16 mouse cellular contexts compared by ENCODE assay signal in genomic region chr4:43726228-43726993, GRCm38 (mm10). TPM values are rescaled to one million over a fixed set of nuclear protein-coding genes. Genes with fewer than 3 reads are reported as not detected.
DNase-seq lines count a peak whose midpoint lies in the region; ATAC-seq and TF ChIP-seq lines count a peak whose summit lies in the region.
"Had no signal": no experiment of that assay in that cellular context is flagged by ENCODE, and none has a peak within 500 bp of the region (broad histone marks: within the 10 kb centered on the region; RNA-seq: fewer than 3 reads in every experiment).

No protein-coding gene starts in this region.

- peak; percentile 23; the same call in 1 of the 2 replicates for ATAC-seq in intestine, embryonic 16.5 days
- no peak for ATAC-seq in stomach, postnatal 0 days (ENCODE audit: low FRiP score, low TSS enrichment)
- ATAC-seq: CD4-positive, CD25-positive, alpha-beta regulatory T cell, adult 4 months; hindbrain, embryonic 16.5 days had no signal

- H3K27me3 ChIP-seq in heart, embryonic 10.5 days (ENCODE audit: insufficient read depth, poor library complexity, severe bottlenecking) = no peaks in the 10 kb centered on the region
- no peaks in the 10 kb centered on the region for H3K27me3 ChIP-seq in intestine, embryonic 16.5 days (replicated peaks; ENCODE audit: control insufficient read depth, insufficient read depth, low read length)
- H3K27me3 ChIP-seq in stomach, postnatal 0 days (ENCODE audit: control insufficient read depth, insufficient read depth, low read length) = no peaks in the 10 kb centered on the region
- H3K27me3 ChIP-seq: embryonic facial prominence, embryonic 12.5 days had no signal

- peaks cover 54% of the 10 kb centered on the region for H3K4me1 ChIP-seq in heart, embryonic 10.5 days
- H3K4me1 ChIP-seq in lung, adult 2 months (ENCODE audit: control insufficient read depth, insufficient read depth, low read length) = peaks cover 35% of the 10 kb centered on the region
- peaks cover 42% of the 10 kb centered on the region for H3K4me1 ChIP-seq in intestine, embryonic 16.5 days (ENCODE audit: control insufficient read depth, insufficient read depth, low read length)
- peaks cover 20% of the 10 kb centered on the region for H3K4me1 ChIP-seq in stomach, postnatal 0 days (replicated peaks; ENCODE audit: control insufficient read depth, insufficient read depth)

- H3K4me2 ChIP-seq in intestine, embryonic 16.5 days (ENCODE audit: low read depth, low read length) = no peak overlapping the region
- H3K4me2 ChIP-seq in stomach, postnatal 0 days (replicated peaks; ENCODE audit: low read depth) = peak overlapping the region; percentile 14; the same call in 1 of the 2 replicates
- H3K4me2 ChIP-seq: embryonic facial prominence, embryonic 12.5 days; forebrain, embryonic 12.5 days; liver, embryonic 11.5 days had no signal

- intact Hi-C loops in heart, postnatal 25 days (cut with DNase I) = loop anchor here (1.0 to 5.0 kb wide), 2 partner anchors 17 to 36 kb away; no protein-coding TSS in a partner anchor

- H3K4me3 ChIP-seq in heart, embryonic 10.5 days = no peak overlapping the region
- H3K4me3 ChIP-seq in lung, adult 2 months (replicated peaks; ENCODE audit: extremely low read depth, low read depth, low read length) = no peak overlapping the region
- H3K4me3 ChIP-seq in intestine, embryonic 16.5 days (ENCODE audit: low read length) = no peak overlapping the region
- no peak overlapping the region for H3K4me3 ChIP-seq in stomach, postnatal 0 days (ENCODE audit: low read depth, low read length)
- H3K4me3 ChIP-seq: embryonic facial prominence, embryonic 12.5 days; forebrain, embryonic 12.5 days; midbrain, embryonic 10.5 days had no signal

- no peak overlapping the region for H3K9ac ChIP-seq in intestine, embryonic 16.5 days (ENCODE audit: low read depth, low read length)
- no peak overlapping the region for H3K9ac ChIP-seq in stomach, postnatal 0 days (ENCODE audit: low read length)
- H3K9ac ChIP-seq: embryonic facial prominence, embryonic 12.5 days; forebrain, embryonic 12.5 days had no signal

- no peaks in the 10 kb centered on the region for H3K9me3 ChIP-seq in heart, embryonic 10.5 days
- no peaks in the 10 kb centered on the region for H3K9me3 ChIP-seq in intestine, embryonic 16.5 days (ENCODE audit: control insufficient read depth, low read length)
- no peaks in the 10 kb centered on the region for H3K9me3 ChIP-seq in stomach, postnatal 0 days (ENCODE audit: control insufficient read depth, low read length)
- H3K9me3 ChIP-seq: embryonic facial prominence, embryonic 12.5 days; forebrain, embryonic 12.5 days; midbrain, embryonic 10.5 days had no signal

- peak overlapping the region; percentile 85; the same call in 1 of the 2 replicates for H3K27ac ChIP-seq in heart, embryonic 10.5 days
- H3K27ac ChIP-seq in intestine, embryonic 16.5 days (ENCODE audit: low read length) = peak overlapping the region; percentile 30; the same call in 1 of the 2 replicates
- H3K27ac ChIP-seq in stomach, postnatal 0 days (replicated peaks) = peak overlapping the region; percentile 98
- H3K27ac ChIP-seq: embryonic facial prominence, embryonic 12.5 days; forebrain, embryonic 12.5 days; midbrain, embryonic 10.5 days had no signal

- DNase-seq in heart, embryonic 10.5 days (ENCODE audit: low spot score) = no peak
- no peak for DNase-seq in heart, postnatal 25 days (ENCODE audit: low spot score)
- DNase-seq in lung, adult 2 months = no peak
- no peak for DNase-seq in lung, postnatal 14 days
- no peak for DNase-seq in stomach, postnatal 0 days (ENCODE audit: low spot score)
- DNase-seq in retina, embryonic 14.5 days (ENCODE audit: low spot score) = no peak
- DNase-seq: cerebellum, postnatal 10 days had no signal

- TF ChIP-seq EP300 in stomach, postnatal 0 days (optimal IDR thresholded peaks at IDR 0.05) = no peak

- H3K36me3 ChIP-seq in heart, embryonic 10.5 days = no peaks in the 10 kb centered on the region
- H3K36me3 ChIP-seq in intestine, embryonic 16.5 days (ENCODE audit: control insufficient read depth, insufficient read depth, low read length) = no peaks in the 10 kb centered on the region
- no peaks in the 10 kb centered on the region for H3K36me3 ChIP-seq in stomach, postnatal 0 days (ENCODE audit: control insufficient read depth, insufficient read depth, low read length)
- H3K36me3 ChIP-seq: embryonic facial prominence, embryonic 12.5 days; forebrain, embryonic 12.5 days; midbrain, embryonic 10.5 days had no signal

- WGBS in heart, embryonic 10.5 days = 49% methylated on average over 12 of the region's 12 CpGs
- WGBS in lung, adult 2 months = 41% methylated on average over 12 of the region's 12 CpGs
- 46% methylated on average over 12 of the region's 12 CpGs for WGBS in intestine, embryonic 16.5 days
- WGBS in stomach, postnatal 0 days = 40% methylated on average over 12 of the region's 12 CpGs

- no peak for TF ChIP-seq CTCF in lung, adult 2 months (IDR thresholded peaks at IDR 0.05; ENCODE audit: insufficient read depth, low read length)
- TF ChIP-seq CTCF in stomach, postnatal 0 days (IDR thresholded peaks at IDR 0.05; ENCODE audit: low read depth) = no peak

- TF ChIP-seq POLR2A in lung, adult 2 months (IDR thresholded peaks at IDR 0.05; ENCODE audit: borderline replicate concordance, extremely low read depth, low read depth, low read length) = peak; percentile 14; the same call in 1 of the 2 replicates

RNA-seq across cellular contexts. Expression of gene Hrct1, which starts 0.6 kb away (rescaled TPM):
- 0.53 and 0.92 TPM in 2 replicates for polyA plus RNA-seq in heart, embryonic 10.5 days (2016; fragmentation: Nextera tagmentation; extraction: Ambion mirVana)
- 1 to 10 TPM; 3.3 to 3.4 TPM for total RNA-seq in heart, postnatal 25 days (2021)
- 14.4 and 15.1 TPM in 2 replicates for polyA plus RNA-seq in lung, adult 2 months (2012; rRNA removed)
- 1.1 TPM in 2 replicates for polyA plus RNA-seq in intestine, embryonic 16.5 days (2015; fragmentation: Nextera tagmentation; extraction: Ambion mirVana)
- 6.1 and 7.8 TPM in 2 replicates for polyA plus RNA-seq in stomach, postnatal 0 days (2015; fragmentation: Nextera tagmentation; extraction: Ambion mirVana)
- polyA plus RNA-seq: CD4-positive, CD25-positive, alpha-beta regulatory T cell, adult 4 months; forebrain, embryonic 12.5 days; midbrain, embryonic 10.5 days had no signal

RNA-seq across cellular contexts. Expression of gene Spaar, which starts 3.4 kb away (rescaled TPM):
- polyA plus RNA-seq in heart, embryonic 10.5 days (2016; fragmentation: Nextera tagmentation; extraction: Ambion mirVana) = 0.16 and 0.23 TPM in 2 replicates
- 1 to 10 TPM; 4.8 to 4.9 TPM for total RNA-seq in heart, postnatal 25 days (2021)
- 5.7 and 9.4 TPM in 2 replicates for polyA plus RNA-seq in lung, adult 2 months (2012; rRNA removed)
- 0.12 and 0.15 TPM in 2 replicates for polyA plus RNA-seq in intestine, embryonic 16.5 days (2015; fragmentation: Nextera tagmentation; extraction: Ambion mirVana)
- polyA plus RNA-seq in stomach, postnatal 0 days (2015; fragmentation: Nextera tagmentation; extraction: Ambion mirVana) = 0.27 and 0.30 TPM in 2 replicates
- polyA plus RNA-seq: CD4-positive, CD25-positive, alpha-beta regulatory T cell, adult 4 months; embryonic facial prominence, embryonic 12.5 days; forebrain, embryonic 12.5 days; liver, embryonic 11.5 days had no signal

RNA-seq across cellular contexts. Expression of gene Olfr71, which starts 16.4 kb away (rescaled TPM):
- polyA plus RNA-seq in heart, embryonic 10.5 days (2016; fragmentation: Nextera tagmentation; extraction: Ambion mirVana) = not detected in 2 replicates
- total RNA-seq in heart, postnatal 25 days (2021) = not detected
- 0.37 and 0.67 TPM in 2 replicates for polyA plus RNA-seq in lung, adult 2 months (2012; rRNA removed)
- not detected in 2 replicates for polyA plus RNA-seq in intestine, embryonic 16.5 days (2015; fragmentation: Nextera tagmentation; extraction: Ambion mirVana)
- not detected in 2 replicates for polyA plus RNA-seq in stomach, postnatal 0 days (2015; fragmentation: Nextera tagmentation; extraction: Ambion mirVana)
- total RNA-seq: gastrocnemius, postnatal 36 days had no signal
- polyA plus RNA-seq: CD4-positive, CD25-positive, alpha-beta regulatory T cell, adult 4 months; liver, embryonic 11.5 days; midbrain, embryonic 10.5 days; thymus, postnatal 0 days had no signal

RNA-seq across cellular contexts. Expression of gene Olfr70, which starts 25.8 kb away (rescaled TPM):
- not detected in 2 replicates for polyA plus RNA-seq in heart, embryonic 10.5 days (2016; fragmentation: Nextera tagmentation; extraction: Ambion mirVana)
- not detected for total RNA-seq in heart, postnatal 25 days (2021)
- not detected in 2 replicates for polyA plus RNA-seq in lung, adult 2 months (2012; rRNA removed)
- not detected in 2 replicates for polyA plus RNA-seq in intestine, embryonic 16.5 days (2015; fragmentation: Nextera tagmentation; extraction: Ambion mirVana)
- not detected in 2 replicates for polyA plus RNA-seq in stomach, postnatal 0 days (2015; fragmentation: Nextera tagmentation; extraction: Ambion mirVana)
- total RNA-seq: gastrocnemius, postnatal 36 days had no signal
- polyA plus RNA-seq: CD4-positive, CD25-positive, alpha-beta regulatory T cell, adult 4 months; embryonic facial prominence, embryonic 12.5 days; forebrain, embryonic 12.5 days; liver, embryonic 11.5 days; midbrain, embryonic 10.5 days; thymus, postnatal 0 days had no signal

RNA-seq across cellular contexts. Expression of gene Olfr159, which starts 44.4 kb away (rescaled TPM):
- polyA plus RNA-seq in heart, embryonic 10.5 days (2016; fragmentation: Nextera tagmentation; extraction: Ambion mirVana) = not detected in 2 replicates
- not detected for total RNA-seq in heart, postnatal 25 days (2021)
- polyA plus RNA-seq in lung, adult 2 months (2012; rRNA removed) = 0.13 TPM in 1 of 2 replicates, not detected in the other
- not detected in 2 replicates for polyA plus RNA-seq in intestine, embryonic 16.5 days (2015; fragmentation: Nextera tagmentation; extraction: Ambion mirVana)
- polyA plus RNA-seq in stomach, postnatal 0 days (2015; fragmentation: Nextera tagmentation; extraction: Ambion mirVana) = not detected in 2 replicates
- total RNA-seq: gastrocnemius, postnatal 36 days had no signal
- polyA plus RNA-seq: CD4-positive, CD25-positive, alpha-beta regulatory T cell, adult 4 months; embryonic facial prominence, embryonic 12.5 days; forebrain, embryonic 12.5 days; hindbrain, embryonic 16.5 days; liver, embryonic 11.5 days; midbrain, embryonic 10.5 days; thymus, postnatal 0 days had no signal

Comparison
In these comparisons a context has a peak if more than half of its experiments do, and no peak if none do; other contexts are left out.
1. H3K27ac ChIP-seq: peak in every context shown above with its lines; median percentile 98 in stomach, postnatal 0 days; 85 in heart, embryonic 10.5 days; 30 in intestine, embryonic 16.5 days.